Mouse (Mus musculus) erythroblast, embryonic 14.5 days (primary cell): ENCODE data around the gene Naa15.

ENCODE experiments used
- GATA1 ChIP-seq: IDR thresholded peaks from 2 replicates; pipeline ENCODE4 v1.6.1; 2012; ENCODE audit warnings: low read length, inconsistent platforms, mixed read lengths
- TAL1 ChIP-seq: IDR thresholded peaks from 3 replicates; pipeline ENCODE4 v1.6.1; 2012; ENCODE audit warnings: low read length, inconsistent platforms, mixed read lengths

GRCm38 (mm10) chr3:51485347-51485746 lies 70.4 kb downstream of the Naa15 start:
- no peak for TF ChIP-seq GATA1
- TF ChIP-seq TAL1: no peak
